Mouse (Mus musculus) small intestine, adult 2 months (tissue): ENCODE data around the gene Gstm2.

ENCODE experiments used
- CTCF ChIP-seq: fragments of 200-500 bp; IDR thresholded peaks from 2 replicates; pipeline ENCODE4 v1.5.1; 2012; ENCODE audit warnings: low read depth, mild to moderate bottlenecking, control low read depth, inconsistent platforms, low read length, moderate library complexity, mixed read lengths; ENCODE audit not compliant: insufficient replicate concordance, insufficient read length; ENCODE audit errors: extremely low read depth
- POLR2A ChIP-seq: fragments of 200-500 bp; IDR thresholded peaks from 2 replicates; pipeline ENCODE4 v1.6.1; 2012; ENCODE audit warnings: low read depth, mild to moderate bottlenecking, control low read depth, inconsistent platforms, low read length, moderate library complexity

DNA sequence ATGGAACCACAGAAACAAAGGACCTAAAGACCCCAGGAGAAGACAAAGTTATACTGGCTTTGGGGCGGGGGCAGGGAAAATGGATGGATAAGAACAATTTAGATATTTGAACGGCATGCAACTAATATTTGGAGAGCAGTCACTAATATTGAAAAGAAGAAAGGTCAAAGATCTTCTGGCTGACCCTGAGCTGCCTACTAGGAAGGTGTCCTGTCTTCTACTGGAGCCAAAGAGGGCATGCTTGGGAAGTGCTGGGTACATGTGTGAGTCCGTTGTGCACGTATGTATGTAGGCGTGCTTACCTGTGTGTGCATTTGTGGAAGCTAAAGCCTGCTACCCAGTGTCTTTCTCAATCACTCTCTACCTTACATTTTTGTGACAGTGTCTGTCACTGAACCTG is 19.6 kb downstream of the Gstm2 start:
- TF ChIP-seq CTCF (no peak), POLR2A (no peak)
